ENCODE assay signal across 12 mouse cellular contexts in genomic region chr7:29374054-29374453, GRCm38 (mm10).
"Had no signal": no experiment of that assay in that cellular context is flagged by ENCODE, and none has a peak within 500 bp of the region (broad histone marks: within the 10 kb centered on the region; RNA-seq: fewer than 3 reads in every experiment).

No protein-coding gene starts in this region.

- H3K9me3 ChIP-seq: limb, embryonic 13.5 days; midbrain, embryonic 12.5 days; neural tube, embryonic 13.5 days had no signal

- DNase-seq: kidney, adult 11 months; kidney, adult 9 months; kidney, postnatal 36 days; left cerebral cortex, postnatal 4 days; thymus, adult 2 months; thymus, postnatal 36 days had no signal

- ATAC-seq: midbrain, embryonic 16.5 days had no signal

- H3K27ac ChIP-seq: kidney, postnatal 0 days; limb, embryonic 13.5 days; liver, embryonic 14.5 days; midbrain, embryonic 12.5 days; neural tube, embryonic 13.5 days had no signal

- H3K4me3 ChIP-seq: limb, embryonic 13.5 days; midbrain, embryonic 12.5 days; neural tube, embryonic 13.5 days had no signal

- H3K4me2 ChIP-seq: limb, embryonic 13.5 days; midbrain, embryonic 12.5 days; neural tube, embryonic 13.5 days had no signal

- H3K9ac ChIP-seq: limb, embryonic 13.5 days; liver, embryonic 14.5 days; midbrain, embryonic 12.5 days; neural tube, embryonic 13.5 days had no signal

- H3K4me1 ChIP-seq: limb, embryonic 13.5 days; midbrain, embryonic 12.5 days; neural tube, embryonic 13.5 days had no signal

- H3K27me3 ChIP-seq: limb, embryonic 13.5 days; midbrain, embryonic 12.5 days; neural tube, embryonic 13.5 days had no signal
